Mouse (Mus musculus): ENCODE data around the gene Osbpl10. TPM values are rescaled to one million over a fixed set of nuclear protein-coding genes. Genes with fewer than 3 reads are reported as not detected.

Osbpl10 gene
- total RNA-seq, 1 experiment from 2014 or later: not detected

Other genes starting within 250 kb of the Osbpl10 start
- 301 and 316 TPM in 2 replicates for gene Cmtm6, start 247.5 kb upstream of the Osbpl10 start, total RNA-seq (2017)
- 130 and 159 TPM in 2 replicates for gene Cmtm7, start 196.7 kb upstream of the Osbpl10 start, total RNA-seq (2017)
- 2.1 and 3.3 TPM in 2 replicates for gene Cmtm8, start 134.4 kb upstream of the Osbpl10 start, total RNA-seq (2017)
- gene Gpd1l, start 44.6 kb upstream of the Osbpl10 start, total RNA-seq (2017): 86.6 and 89.4 TPM in 2 replicates
- gene Rps27rt, start 4.2 kb downstream of the Osbpl10 start, total RNA-seq (2017): 168 and 198 TPM in 2 replicates

Data from neutrophil, adult 5-6 weeks (primary cell).